Mouse (Mus musculus) central nervous system, embryonic 18 days (tissue): ENCODE measurements around the gene Slc25a11. TPM values are rescaled to one million over a fixed set of nuclear protein-coding genes. Genes with fewer than 3 reads are reported as not detected.

Experiments used
- polyA plus RNA-seq: library from polyadenylated mRNA; depleted of rRNA; stranded (reverse); fragments of >200 nt; gene quantifications from 2 replicates; pipeline ENCODE4 v1.2.3, GENCODE M21; 2012; rRNA removed

The Slc25a11 gene
- polyA plus RNA-seq = 113 and 117 TPM in 2 replicates

DNA sequence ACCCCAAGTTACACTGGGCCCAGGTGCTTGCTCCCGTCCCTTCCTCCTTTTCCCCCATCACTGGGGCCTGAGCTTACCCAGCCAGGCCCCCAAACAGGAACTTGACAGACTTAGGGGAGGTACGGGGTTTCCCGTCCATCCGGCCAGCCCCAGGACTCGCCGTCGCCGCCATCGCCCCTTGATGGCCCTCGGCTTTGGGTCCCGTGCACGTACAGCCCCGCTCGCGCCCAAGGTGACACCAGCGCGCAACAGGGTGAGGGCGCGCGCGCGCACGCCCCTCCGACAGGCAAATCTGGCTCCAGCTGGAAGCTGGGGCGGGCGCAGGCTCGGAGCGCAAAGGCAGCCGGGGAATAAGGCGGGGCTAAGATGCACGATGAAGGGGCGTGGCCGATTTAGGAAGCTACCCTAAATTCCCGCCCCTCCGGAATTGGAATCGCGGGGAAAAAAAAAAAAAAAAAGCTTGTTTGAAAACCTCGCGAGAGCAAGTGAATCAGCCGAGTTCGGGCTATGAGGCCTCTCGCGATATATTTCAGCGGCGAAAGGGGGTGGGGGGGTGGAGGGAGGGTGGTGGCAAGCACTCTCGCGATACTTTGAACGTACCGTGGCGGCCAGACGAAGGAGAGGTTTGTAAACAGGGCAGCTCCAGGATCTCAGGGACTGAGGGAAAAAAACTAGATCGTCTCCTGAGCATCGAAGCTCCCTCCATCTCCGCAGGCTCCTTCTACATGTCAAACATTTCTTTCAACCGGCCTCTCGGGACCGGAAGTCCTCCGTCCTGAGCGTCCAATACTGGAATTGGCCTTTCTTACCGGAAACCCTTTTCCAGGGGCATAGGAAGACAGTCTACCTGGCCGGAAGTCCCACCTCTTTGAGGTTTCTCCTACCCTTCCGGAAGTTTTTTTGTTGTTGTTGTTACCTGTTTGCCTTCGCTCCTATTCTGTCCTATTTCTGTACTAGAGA lies at the start of gene Slc25a11, which contains the start of gene Rnf167:
Gene Slc25a11 (minus strand): TSS at position 789 of the 960 bp plus-strand sequence.
Gene Rnf167 (plus strand): TSS at position 545 of the 960 bp plus-strand sequence.

DNA sequence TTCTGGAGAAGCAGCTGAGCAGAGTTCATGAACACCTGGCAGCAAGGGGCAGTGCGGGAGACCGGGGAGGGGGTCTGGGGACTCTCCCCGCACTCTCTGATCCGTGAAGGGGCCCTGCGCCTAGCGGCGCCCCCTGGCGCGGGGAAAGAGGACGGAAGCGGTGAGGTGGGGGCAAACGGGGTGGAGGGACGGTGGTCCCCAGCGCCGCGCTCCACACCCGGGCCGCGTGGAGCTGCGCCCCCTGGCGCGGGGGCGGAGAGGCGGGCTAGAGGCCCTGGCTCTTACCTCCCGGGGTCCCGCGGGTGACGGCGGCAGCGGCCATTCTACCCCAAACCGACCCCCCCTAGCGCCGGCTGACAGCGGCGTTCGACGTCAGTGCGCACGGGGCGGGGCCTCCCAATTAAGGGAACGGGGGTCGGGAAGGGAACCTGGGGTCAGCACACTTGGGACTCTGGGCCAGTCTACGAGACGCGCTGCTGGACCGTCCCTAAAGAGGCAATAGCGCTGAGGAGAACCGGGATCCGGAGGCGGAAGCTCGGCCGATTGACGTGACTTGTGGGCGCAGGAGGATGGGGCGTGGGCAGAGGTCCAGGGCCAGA lies 40.4 kb upstream of the Slc25a11 start, which contains the start of gene Camta2:
Gene Camta2 (minus strand): TSS at position 505 of the 599 bp plus-strand sequence.

DNA sequence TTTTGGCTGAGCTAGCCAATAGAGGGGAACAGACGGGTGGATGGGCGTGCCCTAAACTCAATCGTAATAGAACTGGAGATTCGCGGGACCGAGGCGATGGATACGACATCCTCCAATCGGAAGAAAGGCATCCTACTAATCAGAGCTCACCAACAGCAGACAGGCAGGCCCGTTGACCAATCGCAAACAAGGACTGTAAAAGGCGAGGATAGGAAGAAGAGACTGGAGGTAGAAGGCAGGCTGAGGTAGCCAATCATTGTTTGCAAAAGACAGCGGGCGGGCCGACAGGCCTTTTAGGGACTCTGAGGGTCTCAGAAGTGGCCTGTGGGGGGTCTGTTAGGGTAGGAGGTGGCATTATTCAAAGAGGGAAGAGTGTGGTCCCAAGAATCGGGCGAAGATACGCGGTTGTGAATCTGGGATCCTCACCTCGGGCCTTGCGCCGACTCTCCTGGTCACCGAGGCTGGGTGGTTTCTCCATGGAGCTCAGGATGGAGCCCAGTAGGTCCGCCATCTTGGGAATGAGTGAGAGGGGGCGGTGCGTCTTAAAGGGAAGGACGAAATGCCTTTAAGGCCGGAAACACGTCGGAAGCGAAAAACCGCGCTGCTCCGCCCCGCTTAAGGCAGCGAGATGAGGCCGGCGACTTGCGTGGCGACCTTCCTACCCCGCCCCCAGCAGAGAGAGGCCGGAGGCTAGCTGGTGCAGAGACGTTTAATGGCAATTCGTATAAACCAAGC lies 21.7 kb upstream of the Slc25a11 start, which contains the start of gene Spag7:
Gene Spag7 (minus strand): TSS at position 646 of the 735 bp plus-strand sequence.

DNA sequence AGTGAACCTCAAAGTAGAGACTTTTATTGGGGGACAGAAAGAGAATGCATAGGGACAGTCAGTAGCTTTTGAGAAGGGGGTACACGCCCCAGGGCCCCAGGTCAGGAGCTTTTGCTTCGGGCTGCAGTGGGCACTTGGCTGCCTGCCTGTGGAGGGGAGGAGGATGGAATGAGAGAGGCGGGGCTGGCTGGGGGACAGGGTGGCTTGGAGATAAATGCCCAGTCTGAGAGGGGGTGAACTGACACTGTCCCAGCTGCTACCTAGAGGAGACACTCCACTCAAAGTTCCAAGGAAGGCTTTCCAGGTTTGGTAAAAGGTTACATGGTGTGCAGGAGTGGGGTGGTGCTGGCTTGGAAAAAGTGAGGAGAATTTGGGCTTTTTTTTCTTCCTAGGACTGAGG lies 9.7 kb upstream of the Slc25a11 start, which contains the start of gene Eno3:
Gene Eno3 (plus strand): TSS at position 239 of the 400 bp plus-strand sequence.

DNA sequence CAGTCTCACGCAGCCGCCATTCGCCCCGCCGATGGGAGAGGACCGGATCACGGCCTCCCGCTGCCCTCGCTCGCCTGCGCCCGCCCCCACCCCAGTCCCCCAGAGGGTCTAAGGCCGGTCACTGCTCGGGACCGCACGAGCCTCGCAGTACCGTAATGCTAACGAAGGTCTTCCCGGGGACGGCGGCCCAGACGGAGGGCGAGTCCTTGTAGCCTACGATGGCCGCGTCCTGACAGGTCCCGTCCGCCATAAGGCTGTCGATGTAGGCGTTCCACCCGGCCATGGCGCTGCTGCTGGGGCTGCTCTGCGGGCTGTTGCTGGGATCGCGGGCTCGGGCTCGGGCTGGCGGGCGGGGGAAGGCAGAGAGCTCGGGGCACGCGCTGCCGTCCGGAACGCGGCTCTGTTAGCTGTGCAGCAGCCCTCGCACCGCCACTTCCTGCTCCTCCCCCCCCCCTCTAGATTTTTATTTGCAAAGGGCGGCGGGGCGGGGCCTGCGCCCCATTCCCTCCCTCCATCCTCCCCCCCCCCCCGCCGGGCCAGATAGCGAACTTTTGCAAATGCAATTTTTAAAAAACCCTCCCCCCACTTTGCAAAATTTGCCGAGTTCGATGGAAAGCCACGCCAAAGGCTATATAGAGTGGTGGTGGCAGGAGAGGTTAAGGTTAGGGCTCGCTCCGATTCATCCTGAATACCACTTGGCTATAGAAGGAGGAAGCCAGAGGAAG lies 7.1 kb upstream of the Slc25a11 start, which contains the start of gene Pfn1:
Gene Pfn1 (minus strand): TSS at position 447 of the 725 bp plus-strand sequence.

DNA sequence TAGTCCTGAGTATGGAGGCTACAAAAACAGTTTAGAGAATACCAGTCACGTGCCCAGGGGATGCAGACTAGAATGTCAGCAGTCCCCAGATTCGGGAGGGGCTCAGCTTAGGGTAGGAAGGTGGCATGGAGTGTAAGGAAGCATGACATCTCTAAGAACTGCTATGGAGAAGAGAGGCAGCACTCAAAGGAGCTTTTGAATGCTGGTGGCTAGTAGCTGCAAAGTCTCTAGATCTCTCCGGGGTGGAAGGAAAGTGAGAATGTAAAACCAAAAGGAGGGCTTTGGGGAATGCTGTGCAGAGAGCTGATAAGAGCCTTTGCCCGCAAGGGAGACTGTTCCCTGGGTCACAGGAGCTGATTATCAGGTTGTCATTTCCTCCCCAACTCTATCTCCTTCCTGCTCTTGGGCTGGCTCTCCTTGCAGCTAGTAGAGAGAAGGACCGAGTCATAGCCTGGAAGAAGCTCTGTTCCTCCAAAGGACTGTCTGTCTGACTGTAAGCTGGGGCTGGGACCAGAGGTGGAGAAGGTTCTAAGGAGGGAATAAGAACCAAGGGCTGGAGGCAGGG lies 8.5 kb downstream of the Slc25a11 start, which contains the start of gene Gp1ba:
Gene Gp1ba (plus strand): TSS at position 409 of the 565 bp plus-strand sequence.

DNA sequence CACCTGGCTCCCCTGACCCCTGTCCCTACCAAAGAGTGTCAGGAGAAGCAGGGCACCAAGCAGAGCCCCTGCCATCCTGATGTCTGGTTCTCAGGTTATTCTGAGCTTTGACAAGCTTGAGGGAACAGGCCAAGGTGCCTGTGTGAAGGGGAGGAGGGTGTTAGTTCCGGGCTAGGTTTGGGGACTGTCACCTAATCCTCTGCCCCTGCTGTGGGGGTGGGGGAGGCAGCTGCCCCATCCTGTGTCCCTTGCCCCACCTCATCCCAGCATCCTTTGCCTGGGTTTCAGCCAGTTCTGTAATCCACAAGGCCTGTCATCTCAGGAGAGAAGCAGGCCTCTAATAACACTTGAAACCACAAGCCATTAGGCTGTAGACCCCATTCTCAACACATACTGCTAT lies 28.2 kb downstream of the Slc25a11 start, which contains the start of gene Chrne:
Gene Chrne (minus strand): TSS at position 116 of the 400 bp plus-strand sequence.

DNA sequence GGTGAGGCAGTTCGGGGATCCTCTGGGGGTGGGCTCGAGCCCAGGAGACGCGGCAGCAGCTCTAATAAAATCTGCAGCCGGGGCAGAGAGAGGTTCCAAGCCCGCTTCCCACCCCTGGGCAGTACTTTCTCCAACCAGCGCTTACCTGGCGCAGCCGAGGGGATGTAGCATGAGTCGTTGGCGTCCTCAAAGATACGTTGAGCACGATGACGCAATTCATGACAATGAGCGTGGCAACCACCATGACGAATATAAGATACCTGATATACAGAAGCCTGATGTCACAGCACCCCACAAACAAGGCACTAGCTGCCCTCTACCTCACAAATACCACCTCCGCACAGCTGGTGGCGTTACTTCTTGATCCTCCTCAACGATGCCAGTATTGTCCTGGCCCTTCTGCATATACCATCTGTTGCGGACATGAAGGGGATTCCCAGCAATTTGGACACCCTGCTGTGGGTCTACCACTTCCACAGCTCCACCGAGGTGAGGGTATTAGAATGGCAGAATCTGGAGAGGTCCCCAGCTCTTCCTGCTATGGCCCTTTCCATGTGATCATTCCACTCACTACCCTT lies 31.7 kb downstream of the Slc25a11 start, which contains the start of gene 4930544D05Rik:
Gene 4930544D05Rik (plus strand): TSS at position 333 of the 578 bp plus-strand sequence.

Other genes starting within 250 kb of the Slc25a11 start
- gene Pelp1, start 237.4 kb downstream of the Slc25a11 start, polyA plus RNA-seq = 22.4 and 26.1 TPM in 2 replicates
- 64.3 and 77.9 TPM in 2 replicates for gene Arrb2, start 214.8 kb downstream of the Slc25a11 start, polyA plus RNA-seq
- 29.5 and 33.2 TPM in 2 replicates for gene Med11, start 195.6 kb downstream of the Slc25a11 start, polyA plus RNA-seq
- 1.4 and 1.6 TPM in 2 replicates for gene Zmynd15, start 188.0 kb downstream of the Slc25a11 start, polyA plus RNA-seq
- 2.1 and 4.0 TPM in 2 replicates for gene Cxcl16, start 187.5 kb downstream of the Slc25a11 start, polyA plus RNA-seq
- 5.3 and 6.0 TPM in 2 replicates for gene Tm4sf5, start 142.2 kb downstream of the Slc25a11 start, polyA plus RNA-seq
- gene Vmo1, start 132.9 kb downstream of the Slc25a11 start, polyA plus RNA-seq = 0.17 TPM in 1 of 2 replicates, not detected in the other
- gene Gltpd2, start 128.3 kb downstream of the Slc25a11 start, polyA plus RNA-seq = not detected in 2 replicates
- gene Psmb6, start 122.1 kb downstream of the Slc25a11 start, polyA plus RNA-seq = 411 and 440 TPM in 2 replicates
- not detected in 2 replicates for gene Gm40193, start 114.5 kb downstream of the Slc25a11 start, polyA plus RNA-seq
- gene Pld2, start 107.4 kb downstream of the Slc25a11 start, polyA plus RNA-seq = 30.0 and 37.4 TPM in 2 replicates
- 97.3 and 104 TPM in 2 replicates for gene Mink1, start 84.6 kb downstream of the Slc25a11 start, polyA plus RNA-seq
- 0.12 TPM in 1 of 2 replicates, not detected in the other for gene 4930544D05Rik, start 31.6 kb downstream of the Slc25a11 start, polyA plus RNA-seq
- 0.13 and 0.53 TPM in 2 replicates for gene Chrne, start 28.3 kb downstream of the Slc25a11 start, polyA plus RNA-seq
- 0.05 TPM in 1 of 2 replicates, not detected in the other for gene Gp1ba, start 8.4 kb downstream of the Slc25a11 start, polyA plus RNA-seq
- gene Rnf167, start 244 bp downstream of the Slc25a11 start, polyA plus RNA-seq = 96.5 and 96.7 TPM in 2 replicates
- 321 and 340 TPM in 2 replicates for gene Pfn1, start 7.2 kb upstream of the Slc25a11 start, polyA plus RNA-seq
- gene Eno3, start 9.7 kb upstream of the Slc25a11 start, polyA plus RNA-seq = 17.5 and 44.8 TPM in 2 replicates
- 70.3 and 73.0 TPM in 2 replicates for gene Spag7, start 21.9 kb upstream of the Slc25a11 start, polyA plus RNA-seq
- 20.3 and 22.8 TPM in 2 replicates for gene Camta2, start 40.6 kb upstream of the Slc25a11 start, polyA plus RNA-seq
- gene Inca1, start 52.7 kb upstream of the Slc25a11 start, polyA plus RNA-seq = 0.49 and 0.56 TPM in 2 replicates
- 16.3 and 18.0 TPM in 2 replicates for gene Kif1c, start 53.1 kb upstream of the Slc25a11 start, polyA plus RNA-seq
- 9.1 TPM in 2 replicates for gene Zfp3, start 116.7 kb upstream of the Slc25a11 start, polyA plus RNA-seq
- gene Scimp, start 165.1 kb upstream of the Slc25a11 start, polyA plus RNA-seq = 0.07 TPM in 1 of 2 replicates, not detected in the other
- 35.8 and 38.5 TPM in 2 replicates for gene Rabep1, start 197.3 kb upstream of the Slc25a11 start, polyA plus RNA-seq